Mouse (Mus musculus) right cerebral cortex, postnatal 25 days (tissue): ENCODE results near the gene Psma6.

Experiments used
- DNase-seq: peaks from one replicate; pipeline ENCODE4 v3.0.0; 2022

The Psma6 gene

GRCm38 (mm10) chr12:55465401-55465983, 81.5 kb downstream of the Psma6 start:
- no peak for DNase-seq

- DNase-seq, result no peak
Measured at GRCm38 (mm10) chr12:55466088-55466701, 82.2 kb downstream of the Psma6 start.

GRCm38 (mm10) chr12:55466816-55467215, 82.8 kb downstream of the Psma6 start:
- DNase-seq, result no peak

GRCm38 (mm10) chr12:55467331-55468180, 83.5 kb downstream of the Psma6 start:
- DNase-seq, result no peak
